Mouse (Mus musculus): ENCODE measurements around the gene Gm21904.
"Not testable (repeated sequence)": the region's sequence is repeated elsewhere in the genome, so short reads cannot be mapped to it uniquely, and the experiment has no call there.

Gene Gm21904

GRCm38 (mm10) chrY:17846166-17846565, at the start of gene Gm21904:
Gm21904 (minus strand) TSS chrY:17846266.
- DNase-seq, result not testable (repeated sequence)

GRCm38 (mm10) chrY:17874441-17874840, 28.4 kb upstream of the Gm21904 start, which contains the start of the genes Gm20772 and Gm20831:
Gm20772 (plus strand) TSS chrY:17874741.
Gm20831 (plus strand) TSS chrY:17874741.
- not testable (repeated sequence) for DNase-seq

Measured in lung, postnatal 36 days (tissue).